Mouse (Mus musculus) forebrain, embryonic 12.5 days (tissue): ENCODE results near the gene Atxn1. TPM values are rescaled to one million over a fixed set of nuclear protein-coding genes. Genes with fewer than 3 reads are reported as not detected.

Source experiments
- ATAC-seq: fragments of 200-750 bp; cut with Nextera tagmentation; 2 replicates; pipeline ENCODE4 v1.8.0; 2017; ENCODE audit warnings: moderate TSS enrichment; ENCODE audit not compliant: low FRiP score
- H3K27ac ChIP-seq: fragments of 300-500 bp; sonication (generic); 2 replicates; pipeline ENCODE4 v1.5.1; 2016; ENCODE audit warnings: mild to moderate bottlenecking
- H3K27me3 ChIP-seq: fragments of 300-500 bp; sonication (generic); 2 replicates; pipeline ENCODE4 v1.6.1; 2016; ENCODE audit warnings: mild to moderate bottlenecking
- H3K36me3 ChIP-seq: fragments of 300-500 bp; sonication (generic); replicated peaks from 2 replicates; pipeline ENCODE4 v1.6.1; 2016; ENCODE audit warnings: mild to moderate bottlenecking
- H3K4me1 ChIP-seq: fragments of 300-500 bp; sonication (generic); 2 replicates; pipeline ENCODE4 v1.6.1; 2016
- H3K4me2 ChIP-seq: fragments of 300-500 bp; sonication (generic); 2 replicates; pipeline ENCODE4 v1.6.1; 2016; ENCODE audit warnings: mild to moderate bottlenecking, moderate library complexity
- H3K4me3 ChIP-seq: fragments of 300-500 bp; sonication (generic); replicated peaks from 2 replicates; pipeline ENCODE4 v1.5.1; 2016; ENCODE audit warnings: mild to moderate bottlenecking
- H3K9ac ChIP-seq: fragments of 300-500 bp; sonication (generic); 2 replicates; pipeline ENCODE4 v1.6.1; 2016; ENCODE audit warnings: mild to moderate bottlenecking
- H3K9me3 ChIP-seq: fragments of 300-500 bp; sonication (generic); 2 replicates; pipeline ENCODE4 v1.6.1; 2016
- WGBS: fragments of 180-500 bp; shearing (Covaris S2); methylation state at CpG from one replicate; pipeline ENCODE4 v1.1.7; 2016; 5-methylcytosine and 5-hydroxymethylcytosine counted together
- polyA plus RNA-seq: library from polyadenylated mRNA; unstranded; fragments of >200 nt; fragmentation: Nextera tagmentation; extraction: Ambion mirVana; gene quantifications from 2 replicates; pipeline ENCODE4 v1.2.1, GENCODE M21; 2016

The Atxn1 gene
- polyA plus RNA-seq, 1 experiment from 2014 or later, result 3.7 TPM

- Histone ChIP-seq H3K27ac (no peak overlapping the region), H3K4me1 (peaks cover 24% of the 10 kb centered on the region), H3K9ac (no peak overlapping the region), H3K4me3 (no peak overlapping the region), H3K9me3 (no peaks in the 10 kb centered on the region), H3K36me3 (no peaks in the 10 kb centered on the region), H3K27me3 (no peaks in the 10 kb centered on the region), H3K4me2 (no peak overlapping the region)
- WGBS, result 84% methylated on average over 5 of the region's 5 CpGs
- no peak for ATAC-seq
These were observed 84.3 kb downstream of the Atxn1 start for GRCm38 (mm10) chr13:45880543-45880845.

GRCm38 (mm10) chr13:45879746-45880542, 84.9 kb downstream of the Atxn1 start:
- WGBS, result 71% methylated on average over 14 of the region's 14 CpGs
- Histone ChIP-seq H3K9ac (no peak overlapping the region), H3K4me2 (no peak overlapping the region), H3K4me1 (peaks cover 24% of the 10 kb centered on the region), H3K4me3 (no peak overlapping the region), H3K9me3 (no peaks in the 10 kb centered on the region), H3K27ac (no peak overlapping the region), H3K36me3 (no peaks in the 10 kb centered on the region), H3K27me3 (no peaks in the 10 kb centered on the region)
- ATAC-seq, result no peak

GRCm38 (mm10) chr13:45876939-45877338, 87.9 kb downstream of the Atxn1 start:
- no peaks in the 10 kb centered on the region for H3K36me3 ChIP-seq
- H3K9ac ChIP-seq, result no peak overlapping the region
- no peak overlapping the region for H3K4me3 ChIP-seq
- H3K4me2 ChIP-seq, result no peak overlapping the region
- no peak overlapping the region for H3K27ac ChIP-seq
- no peak for ATAC-seq
- no peaks in the 10 kb centered on the region for H3K9me3 ChIP-seq
- no peaks in the 10 kb centered on the region for H3K27me3 ChIP-seq
- 81% methylated on average over 5 of the region's 5 CpGs for WGBS
- peaks cover 18% of the 10 kb centered on the region for H3K4me1 ChIP-seq

GRCm38 (mm10) chr13:45876368-45876760, 88.4 kb downstream of the Atxn1 start:
- H3K27ac ChIP-seq, result no peak overlapping the region
- no peaks in the 10 kb centered on the region for H3K36me3 ChIP-seq
- H3K4me1 ChIP-seq, result peaks cover 17% of the 10 kb centered on the region
- 90% methylated on average over 2 of the region's 2 CpGs for WGBS
- H3K9me3 ChIP-seq, result no peaks in the 10 kb centered on the region
- H3K4me3 ChIP-seq, result no peak overlapping the region
- H3K9ac ChIP-seq, result no peak overlapping the region
- no peak overlapping the region for H3K4me2 ChIP-seq
- H3K27me3 ChIP-seq, result no peaks in the 10 kb centered on the region
- ATAC-seq, result no peak

GRCm38 (mm10) chr13:45875686-45876367, 89.0 kb downstream of the Atxn1 start:
- no peaks in the 10 kb centered on the region for H3K27me3 ChIP-seq
- H3K4me3 ChIP-seq, result no peak overlapping the region
- no peak overlapping the region for H3K4me2 ChIP-seq
- H3K27ac ChIP-seq, result no peak overlapping the region
- peaks cover 13% of the 10 kb centered on the region for H3K4me1 ChIP-seq
- H3K9me3 ChIP-seq, result no peaks in the 10 kb centered on the region
- no peak overlapping the region for H3K9ac ChIP-seq
- no peak for ATAC-seq
- 71% methylated on average over 6 of the region's 6 CpGs for WGBS
- no peaks in the 10 kb centered on the region for H3K36me3 ChIP-seq

- ATAC-seq, result no peak
- H3K27me3 ChIP-seq, result no peaks in the 10 kb centered on the region
- H3K4me3 ChIP-seq, result no peak overlapping the region
- no peaks in the 10 kb centered on the region for H3K36me3 ChIP-seq
- H3K4me2 ChIP-seq, result no peak overlapping the region
- no peaks in the 10 kb centered on the region for H3K4me1 ChIP-seq
- H3K27ac ChIP-seq, result no peak overlapping the region
- WGBS, result 95% methylated on average over 4 of the region's 4 CpGs
- H3K9me3 ChIP-seq, result no peaks in the 10 kb centered on the region
- H3K9ac ChIP-seq, result no peak overlapping the region
These were observed 90.6 kb downstream of the Atxn1 start for GRCm38 (mm10) chr13:45874196-45874595.

GRCm38 (mm10) chr13:45872966-45873365, 91.8 kb downstream of the Atxn1 start:
- H3K27ac ChIP-seq, result no peak overlapping the region
- H3K27me3 ChIP-seq, result no peaks in the 10 kb centered on the region
- H3K9ac ChIP-seq, result no peak overlapping the region
- H3K4me1 ChIP-seq, result no peaks in the 10 kb centered on the region
- no peak overlapping the region for H3K4me2 ChIP-seq
- no peaks in the 10 kb centered on the region for H3K36me3 ChIP-seq
- H3K4me3 ChIP-seq, result no peak overlapping the region
- 93% methylated on average over 7 of the region's 7 CpGs for WGBS
- no peaks in the 10 kb centered on the region for H3K9me3 ChIP-seq
- no peak for ATAC-seq

GRCm38 (mm10) chr13:45872041-45872746, 92.6 kb downstream of the Atxn1 start:
- Histone ChIP-seq H3K4me2 (no peak overlapping the region), H3K36me3 (no peaks in the 10 kb centered on the region), H3K9ac (no peak overlapping the region), H3K27me3 (no peaks in the 10 kb centered on the region), H3K4me3 (no peak overlapping the region), H3K4me1 (no peaks in the 10 kb centered on the region), H3K27ac (no peak overlapping the region), H3K9me3 (no peaks in the 10 kb centered on the region)
- 86% methylated on average over 14 of the region's 14 CpGs for WGBS
- no peak for ATAC-seq

- Histone ChIP-seq H3K36me3 (no peaks in the 10 kb centered on the region), H3K4me1 (no peaks in the 10 kb centered on the region), H3K27ac (no peak overlapping the region), H3K9me3 (no peaks in the 10 kb centered on the region), H3K4me3 (no peak overlapping the region), H3K9ac (no peak overlapping the region), H3K27me3 (no peaks in the 10 kb centered on the region), H3K4me2 (no peak overlapping the region)
- WGBS, result 86% methylated on average over 7 of the region's 7 CpGs
- ATAC-seq, result no peak
These were observed 93.3 kb downstream of the Atxn1 start for GRCm38 (mm10) chr13:45871554-45871953.

GRCm38 (mm10) chr13:45868886-45869285, 95.9 kb downstream of the Atxn1 start:
- H3K4me3 ChIP-seq, result no peak overlapping the region
- H3K27me3 ChIP-seq, result no peaks in the 10 kb centered on the region
- no peaks in the 10 kb centered on the region for H3K9me3 ChIP-seq
- no peak overlapping the region for H3K27ac ChIP-seq
- no peak overlapping the region for H3K9ac ChIP-seq
- 89% methylated on average over 8 of the region's 8 CpGs for WGBS
- H3K4me2 ChIP-seq, result no peak overlapping the region
- H3K4me1 ChIP-seq, result no peaks in the 10 kb centered on the region
- ATAC-seq, result no peak
- H3K36me3 ChIP-seq, result no peaks in the 10 kb centered on the region

GRCm38 (mm10) chr13:45867273-45867672, 97.5 kb downstream of the Atxn1 start:
- no peak overlapping the region for H3K4me2 ChIP-seq
- no peaks in the 10 kb centered on the region for H3K27me3 ChIP-seq
- H3K27ac ChIP-seq, result no peak overlapping the region
- WGBS, result 89% methylated on average over 14 of the region's 14 CpGs
- no peaks in the 10 kb centered on the region for H3K4me1 ChIP-seq
- H3K9me3 ChIP-seq, result no peaks in the 10 kb centered on the region
- ATAC-seq, result no peak
- H3K36me3 ChIP-seq, result no peaks in the 10 kb centered on the region
- H3K4me3 ChIP-seq, result no peak overlapping the region
- H3K9ac ChIP-seq, result no peak overlapping the region

GRCm38 (mm10) chr13:45866615-45867245, 98.1 kb downstream of the Atxn1 start:
- H3K9ac ChIP-seq, result no peak overlapping the region

More at GRCm38 (mm10) chr13:45866615-45867245, 98.1 kb downstream of the Atxn1 start:
- no peak overlapping the region for H3K4me2 ChIP-seq
- ATAC-seq, result no peak
- no peaks in the 10 kb centered on the region for H3K27me3 ChIP-seq
- no peaks in the 10 kb centered on the region for H3K9me3 ChIP-seq
- H3K4me3 ChIP-seq, result no peak overlapping the region
- no peaks in the 10 kb centered on the region for H3K36me3 ChIP-seq
- H3K27ac ChIP-seq, result no peak overlapping the region
- H3K4me1 ChIP-seq, result peaks cover 2% of the 10 kb centered on the region; the same call in 1 of the 2 replicates
- WGBS, result 93% methylated on average over 8 of the region's 8 CpGs
